Mouse (Mus musculus) cerebellum, adult 9-11 months (tissue): ENCODE results near the gene Atp6v1g1.

ENCODE experiments used
- DNase-seq: peaks from one replicate; pipeline ENCODE4 v3.0.0; 2022

Atp6v1g1 gene

DNA sequence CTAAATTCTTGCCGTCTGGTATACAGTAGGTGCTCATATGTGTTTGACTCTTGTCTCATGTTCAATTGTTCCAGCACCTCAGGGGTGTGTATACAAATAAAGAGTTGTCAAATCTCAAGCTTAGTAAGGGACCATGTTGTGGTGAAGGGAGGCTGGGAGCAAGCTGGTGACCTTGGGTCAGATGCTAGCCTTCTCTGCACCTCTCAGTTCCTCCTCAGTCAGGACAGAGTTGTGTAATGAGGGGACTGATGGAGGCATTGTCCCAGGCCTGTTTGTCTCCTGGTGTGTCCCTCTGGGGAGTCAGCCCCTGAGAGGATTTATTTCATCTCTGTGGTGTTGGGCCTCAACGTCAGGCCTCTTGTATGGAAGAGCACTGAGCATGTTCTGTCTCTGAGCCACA lies 41.7 kb downstream of the Atp6v1g1 start:
- no peak for DNase-seq

GRCm38 (mm10) chr4:63589987-63590386 lies 45.4 kb downstream of the Atp6v1g1 start:
- no peak for DNase-seq

GRCm38 (mm10) chr4:63590538-63590937 lies 46.0 kb downstream of the Atp6v1g1 start:
- no peak for DNase-seq

- no peak for DNase-seq
Observed at GRCm38 (mm10) chr4:63594459-63595110, 50.0 kb downstream of the Atp6v1g1 start.

DNA sequence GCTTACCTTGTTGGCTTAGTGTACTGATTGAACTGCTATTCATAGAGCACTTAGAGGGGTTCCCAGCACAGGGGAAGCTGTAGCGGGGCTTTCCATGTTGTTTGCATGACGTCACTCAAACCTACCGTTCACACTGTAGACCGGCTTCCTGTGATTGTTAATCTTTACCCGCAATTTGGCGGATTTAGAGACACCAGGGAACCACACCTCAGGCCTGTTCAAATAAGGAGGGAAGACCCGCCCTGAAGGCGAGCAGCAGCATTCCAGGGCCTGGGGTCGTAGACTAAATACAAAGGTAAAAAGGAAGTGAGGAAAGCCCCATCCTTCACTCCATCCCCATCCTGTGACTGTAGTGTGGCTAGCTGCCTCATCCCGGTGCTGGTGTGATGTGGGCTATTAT lies 50.7 kb downstream of the Atp6v1g1 start:
- DNase-seq = no peak

DNA sequence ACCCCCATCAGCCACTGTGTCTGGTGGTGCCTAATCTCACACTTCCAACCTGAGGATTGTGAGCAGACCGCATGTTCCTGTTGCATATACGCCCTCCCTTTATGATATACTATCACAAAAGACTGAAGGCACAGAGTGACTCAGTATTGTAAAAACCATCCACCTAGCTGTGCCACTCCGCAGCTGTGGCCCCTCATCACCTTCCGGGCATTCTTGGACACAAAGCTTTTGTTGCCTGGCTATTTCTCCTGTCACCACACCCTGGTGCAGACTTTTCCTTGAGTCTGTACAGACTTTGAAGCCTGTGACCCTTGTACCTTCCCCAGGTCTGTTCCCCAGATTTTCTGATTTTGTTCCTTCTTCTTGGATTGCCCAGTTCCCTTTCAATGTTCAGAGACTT lies 51.4 kb downstream of the Atp6v1g1 start:
- no peak for DNase-seq
